Mouse (Mus musculus) liver, embryonic 15.5 days (tissue): ENCODE data around the gene Cd52. TPM values are rescaled to one million over a fixed set of nuclear protein-coding genes. Genes with fewer than 3 reads are reported as not detected.

ENCODE experiments used
- ATAC-seq: fragments of 200-750 bp; cut with Nextera tagmentation; 2 replicates; pipeline ENCODE4 v1.8.0; 2017; ENCODE audit warnings: moderate number of reproducible peaks, mild to moderate bottlenecking, moderate library complexity; ENCODE audit not compliant: insufficient read depth
- H3K27ac ChIP-seq: fragments of 300-500 bp; sonication (generic); replicated peaks from 2 replicates; pipeline ENCODE4 v1.5.1; 2015; ENCODE audit warnings: mild to moderate bottlenecking, inconsistent platforms
- H3K27me3 ChIP-seq: fragments of 300-500 bp; sonication (generic); 2 replicates; pipeline ENCODE4 v1.6.1; 2015; ENCODE audit warnings: mild to moderate bottlenecking, inconsistent platforms
- H3K36me3 ChIP-seq: fragments of 300-500 bp; sonication (generic); replicated peaks from 2 replicates; pipeline ENCODE4 v1.6.1; 2015; ENCODE audit warnings: moderate library complexity, mild to moderate bottlenecking, inconsistent platforms
- H3K4me1 ChIP-seq: fragments of 300-500 bp; sonication (generic); replicated peaks from 2 replicates; pipeline ENCODE4 v1.6.1; 2015; ENCODE audit warnings: inconsistent platforms
- H3K4me2 ChIP-seq: fragments of 300-500 bp; sonication (generic); 2 replicates; pipeline ENCODE4 v1.6.1; 2015; ENCODE audit warnings: moderate library complexity, mild to moderate bottlenecking, inconsistent platforms
- H3K4me3 ChIP-seq: fragments of 300-500 bp; sonication (generic); replicated peaks from 2 replicates; pipeline ENCODE4 v1.5.1; 2015; ENCODE audit warnings: mild to moderate bottlenecking, inconsistent platforms
- H3K9ac ChIP-seq: fragments of 300-500 bp; sonication (generic); 2 replicates; pipeline ENCODE4 v1.6.1; 2015; ENCODE audit warnings: moderate library complexity, mild to moderate bottlenecking, inconsistent platforms
- H3K9me3 ChIP-seq: fragments of 300-500 bp; sonication (generic); replicated peaks from 2 replicates; pipeline ENCODE4 v1.6.1; 2016; ENCODE audit warnings: inconsistent platforms
- WGBS: fragments of 180-500 bp; shearing (Covaris S2); methylation state at CpG from one replicate; pipeline ENCODE4 v1.1.7; 2015; ENCODE audit warnings: mixed read lengths; ENCODE audit not compliant: insufficient replicate concordance; 5-methylcytosine and 5-hydroxymethylcytosine counted together
- polyA plus RNA-seq: library from polyadenylated mRNA; unstranded; fragments of >200 nt; fragmentation: Nextera tagmentation; extraction: Ambion mirVana; gene quantifications from 2 replicates; pipeline ENCODE4 v1.2.1, GENCODE M21; 2015

Cd52 gene
- polyA plus RNA-seq, 1 experiment from 2014 or later, result 51.5 TPM

- H3K9me3 ChIP-seq, result no peaks in the 10 kb centered on the region
- 13% methylated on average over 7 of the region's 7 CpGs for WGBS
- no peaks in the 10 kb centered on the region for H3K27me3 ChIP-seq
- H3K4me3 ChIP-seq, result no peak overlapping the region
- H3K36me3 ChIP-seq, result no peaks in the 10 kb centered on the region
- peak overlapping the region; percentile 23; the same call in 1 of the 2 replicates for H3K4me2 ChIP-seq
- no peak overlapping the region for H3K9ac ChIP-seq
- ATAC-seq, result no peak
- H3K4me1 ChIP-seq, result peaks cover 61% of the 10 kb centered on the region
- H3K27ac ChIP-seq, result peak overlapping the region; percentile 57
Measured at GRCm38 (mm10) chr4:134106105-134106504, 11.2 kb upstream of the Cd52 start.

GRCm38 (mm10) chr4:134102742-134103119 is 7.8 kb upstream of the Cd52 start:
- Histone ChIP-seq H3K36me3 (no peaks in the 10 kb centered on the region), H3K9me3 (no peaks in the 10 kb centered on the region), H3K4me2 (peak overlapping the region; percentile 74), H3K4me3 (peak overlapping the region; percentile 78), H3K27me3 (no peaks in the 10 kb centered on the region), H3K9ac (peak overlapping the region; percentile 54), H3K4me1 (peaks cover 37% of the 10 kb centered on the region), H3K27ac (peak overlapping the region; percentile 66)
- WGBS, result 2% methylated on average over 21 of the region's 21 CpGs
- peak; percentile 79 for ATAC-seq

- Histone ChIP-seq H3K27me3 (no peaks in the 10 kb centered on the region), H3K4me1 (peaks cover 31% of the 10 kb centered on the region), H3K4me3 (peak within 1 kb of the TSS; percentile 78), H3K9me3 (no peaks in the 10 kb centered on the region), H3K27ac (peak within 1 kb of the TSS; percentile 66), H3K9ac (peak within 1 kb of the TSS; percentile 54), H3K4me2 (peak within 1 kb of the TSS; percentile 74), H3K36me3 (no peaks in the 10 kb centered on the region)
- peak; percentile 89 for ATAC-seq
- 13% methylated on average over 34 of the region's 34 CpGs for WGBS
Measured at GRCm38 (mm10) chr4:134101979-134102741, 7.3 kb upstream of the Cd52 start, which contains the start of gene Ubxn11. Gene Ubxn11 (plus strand): TSS chr4:134102570.

- 59% methylated on average over 4 of the region's 4 CpGs for WGBS
- no peaks in the 10 kb centered on the region for H3K27me3 ChIP-seq
- no peak overlapping the region for H3K27ac ChIP-seq
- ATAC-seq, result no peak
- peaks cover 17% of the 10 kb centered on the region for H3K4me1 ChIP-seq
- H3K9ac ChIP-seq, result no peak overlapping the region
- no peaks in the 10 kb centered on the region for H3K36me3 ChIP-seq
- no peak overlapping the region for H3K4me2 ChIP-seq
- no peaks in the 10 kb centered on the region for H3K9me3 ChIP-seq
- no peak overlapping the region for H3K4me3 ChIP-seq
Measured at GRCm38 (mm10) chr4:134100245-134100644, 5.4 kb upstream of the Cd52 start.

- no peak overlapping the region for H3K9ac ChIP-seq
- no peaks in the 10 kb centered on the region for H3K9me3 ChIP-seq
- H3K27ac ChIP-seq, result peak overlapping the region; percentile 75
- H3K27me3 ChIP-seq, result no peaks in the 10 kb centered on the region
- no peak overlapping the region for H3K4me3 ChIP-seq
- ATAC-seq, result no peak
- peaks cover 17% of the 10 kb centered on the region for H3K4me1 ChIP-seq
- no peaks in the 10 kb centered on the region for H3K36me3 ChIP-seq
- 26% methylated on average over 8 of the region's 8 CpGs for WGBS
- no peak overlapping the region for H3K4me2 ChIP-seq
Measured at GRCm38 (mm10) chr4:134098628-134099027, 3.7 kb upstream of the Cd52 start.

GRCm38 (mm10) chr4:134097015-134097608 is 2.2 kb upstream of the Cd52 start:
- WGBS, result 28% methylated on average over 5 of the region's 5 CpGs
- Histone ChIP-seq H3K4me2 (no peak overlapping the region), H3K27ac (peak overlapping the region; percentile 75), H3K9ac (no peak overlapping the region), H3K4me1 (peaks cover 3% of the 10 kb centered on the region; the same call in 1 of the 2 replicates), H3K36me3 (no peaks in the 10 kb centered on the region), H3K27me3 (no peaks in the 10 kb centered on the region), H3K4me3 (no peak overlapping the region), H3K9me3 (no peaks in the 10 kb centered on the region)
- no peak for ATAC-seq

- Histone ChIP-seq H3K36me3 (no peaks in the 10 kb centered on the region), H3K4me2 (no peak overlapping the region), H3K27me3 (no peaks in the 10 kb centered on the region), H3K9ac (no peak overlapping the region), H3K4me1 (no peaks in the 10 kb centered on the region), H3K9me3 (no peaks in the 10 kb centered on the region), H3K27ac (no peak overlapping the region), H3K4me3 (no peak overlapping the region)
- WGBS, result 72% methylated on average over 3 of the region's 3 CpGs
- no peak for ATAC-seq
Measured at GRCm38 (mm10) chr4:134096120-134096519, 1.2 kb upstream of the Cd52 start.

GRCm38 (mm10) chr4:134094004-134094564 is 798 bp downstream of the Cd52 start:
- no peaks in the 10 kb centered on the region for H3K27me3 ChIP-seq
- peak overlapping the region; percentile 21 for H3K4me2 ChIP-seq
- no peak for ATAC-seq
- H3K9me3 ChIP-seq, result no peaks in the 10 kb centered on the region
- H3K36me3 ChIP-seq, result no peaks in the 10 kb centered on the region
- H3K4me3 ChIP-seq, result peak overlapping the region; percentile 28
- peak overlapping the region; percentile 7; the same call in 1 of the 2 replicates for H3K27ac ChIP-seq
- no peak overlapping the region for H3K9ac ChIP-seq
- 52% methylated on average over 7 of the region's 7 CpGs for WGBS
- H3K4me1 ChIP-seq, result no peaks in the 10 kb centered on the region

GRCm38 (mm10) chr4:134092382-134093288 is 2.2 kb downstream of the Cd52 start:
- H3K4me2 ChIP-seq, result 0 out of 2 replicates have a peak overlapping the region, but pooled peaks have one; percentile 21
- 58% methylated on average over 6 of the region's 6 CpGs for WGBS
- no peak for ATAC-seq

GRCm38 (mm10) chr4:134091225-134091529 is 3.7 kb downstream of the Cd52 start:
- H3K9me3 ChIP-seq, result no peaks in the 10 kb centered on the region

More at GRCm38 (mm10) chr4:134092382-134093288, 2.2 kb downstream of the Cd52 start:
- Histone ChIP-seq H3K36me3 (no peaks in the 10 kb centered on the region), H3K9me3 (no peaks in the 10 kb centered on the region), H3K4me1 (no peaks in the 10 kb centered on the region), H3K27me3 (no peaks in the 10 kb centered on the region), H3K4me3 (no peak overlapping the region), H3K27ac (no peak overlapping the region), H3K9ac (no peak overlapping the region)

More at GRCm38 (mm10) chr4:134091225-134091529, 3.7 kb downstream of the Cd52 start:
- H3K4me1 ChIP-seq, result no peaks in the 10 kb centered on the region
- no peak overlapping the region for H3K9ac ChIP-seq
- H3K36me3 ChIP-seq, result no peaks in the 10 kb centered on the region
- no peak overlapping the region for H3K4me3 ChIP-seq
- WGBS, result 65% methylated on average over 6 of the region's 6 CpGs
- ATAC-seq, result no peak
- H3K27me3 ChIP-seq, result no peaks in the 10 kb centered on the region
- no peak overlapping the region for H3K4me2 ChIP-seq
- H3K27ac ChIP-seq, result no peak overlapping the region
